Mouse (Mus musculus): ENCODE data around the gene Insrr. TPM values are rescaled to one million over a fixed set of nuclear protein-coding genes. Genes with fewer than 3 reads are reported as not detected.
A peak's percentile ranks its signal among the peaks of the same experiment; 100 is the strongest.
"Not testable (repeated sequence)": the region's sequence is repeated elsewhere in the genome, so short reads cannot be mapped to it uniquely, and the experiment has no call there.

Gene Insrr
- polyA plus RNA-seq, 1 experiment, result 0.58 TPM

DNA sequence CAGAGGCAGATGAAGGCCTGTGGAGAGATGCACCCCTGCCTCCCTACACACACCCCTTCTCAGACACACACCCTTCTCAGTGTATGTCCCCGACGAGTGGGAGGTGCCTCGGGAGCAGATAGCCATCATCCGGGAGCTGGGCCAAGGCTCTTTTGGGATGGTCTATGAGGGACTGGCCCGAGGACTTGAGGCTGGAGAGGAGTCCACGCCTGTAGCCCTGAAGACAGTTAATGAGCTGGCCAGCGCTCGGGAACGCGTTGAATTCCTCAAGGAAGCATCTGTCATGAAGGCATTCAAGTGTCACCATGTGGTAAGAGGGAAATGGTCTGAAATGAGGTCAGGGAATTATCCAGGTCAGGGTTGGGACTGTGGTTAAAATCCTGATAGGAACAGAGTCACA lies 16.1 kb downstream of the Insrr start:
- no peak for DNase-seq
- Histone ChIP-seq H3K4me1 (replicated peaks; ENCODE audit: control insufficient read depth, insufficient read depth, low read length) (no peaks in the 10 kb centered on the region; the same call in 1 of the 2 replicates), H3K36me3 (ENCODE audit: control insufficient read depth, insufficient read depth, low read length) (no peaks in the 10 kb centered on the region), H3K4me3 (ENCODE audit: control insufficient read depth, insufficient read depth, low read length) (no peak overlapping the region), H3K27ac (ENCODE audit: control insufficient read depth, insufficient read depth, low read length) (no peak overlapping the region), H3K27me3 (ENCODE audit: control insufficient read depth, insufficient read depth, low read length) (peaks cover 13% of the 10 kb centered on the region; the same call in 1 of the 2 replicates)
- no peak for TF ChIP-seq POLR2A (IDR thresholded peaks at IDR 0.05; ENCODE audit: control insufficient read depth, extremely low read depth, insufficient read depth, low read length, poor library complexity)
- TF ChIP-seq CTCF (IDR thresholded peaks at IDR 0.05; ENCODE audit: borderline replicate concordance, control insufficient read depth, extremely low read depth, insufficient read depth, low read length, poor library complexity), result no peak
- WGBS, result 79% methylated on average over 10 of the region's 10 CpGs

DNA sequence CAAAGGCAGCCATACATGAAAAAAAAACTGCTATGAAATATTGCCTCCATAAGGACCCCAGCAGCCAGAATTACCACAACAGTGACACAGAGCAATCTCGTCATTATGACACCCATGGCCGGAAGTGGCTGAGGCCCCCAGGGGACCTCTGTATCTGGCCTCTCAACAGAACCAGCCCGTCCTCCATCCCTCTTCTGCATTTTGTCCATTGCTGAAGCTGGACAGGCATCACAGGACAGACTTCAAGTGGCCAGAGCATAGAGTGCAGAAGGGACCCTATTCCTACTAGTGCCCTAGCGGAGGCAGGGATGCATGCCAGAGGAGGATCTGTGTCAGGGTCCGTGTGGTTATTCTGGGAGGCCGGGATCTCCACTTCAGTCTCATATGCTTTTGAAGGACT lies 19.4 kb downstream of the Insrr start:
- Histone ChIP-seq H3K27me3 (ENCODE audit: control insufficient read depth, insufficient read depth, low read length) (no peaks in the 10 kb centered on the region; the same call in 1 of the 2 replicates), H3K4me1 (replicated peaks; ENCODE audit: control insufficient read depth, insufficient read depth, low read length) (no peaks in the 10 kb centered on the region; the same call in 1 of the 2 replicates), H3K27ac (ENCODE audit: control insufficient read depth, insufficient read depth, low read length) (no peak overlapping the region), H3K36me3 (ENCODE audit: control insufficient read depth, insufficient read depth, low read length) (no peaks in the 10 kb centered on the region), H3K4me3 (ENCODE audit: control insufficient read depth, insufficient read depth, low read length) (no peak overlapping the region)
- no peak for TF ChIP-seq CTCF (IDR thresholded peaks at IDR 0.05; ENCODE audit: borderline replicate concordance, control insufficient read depth, extremely low read depth, insufficient read depth, low read length, poor library complexity)
- no peak for TF ChIP-seq POLR2A (IDR thresholded peaks at IDR 0.05; ENCODE audit: control insufficient read depth, extremely low read depth, insufficient read depth, low read length, poor library complexity)
- 76% methylated on average over 6 of the region's 6 CpGs for WGBS
- no peak for DNase-seq

DNA sequence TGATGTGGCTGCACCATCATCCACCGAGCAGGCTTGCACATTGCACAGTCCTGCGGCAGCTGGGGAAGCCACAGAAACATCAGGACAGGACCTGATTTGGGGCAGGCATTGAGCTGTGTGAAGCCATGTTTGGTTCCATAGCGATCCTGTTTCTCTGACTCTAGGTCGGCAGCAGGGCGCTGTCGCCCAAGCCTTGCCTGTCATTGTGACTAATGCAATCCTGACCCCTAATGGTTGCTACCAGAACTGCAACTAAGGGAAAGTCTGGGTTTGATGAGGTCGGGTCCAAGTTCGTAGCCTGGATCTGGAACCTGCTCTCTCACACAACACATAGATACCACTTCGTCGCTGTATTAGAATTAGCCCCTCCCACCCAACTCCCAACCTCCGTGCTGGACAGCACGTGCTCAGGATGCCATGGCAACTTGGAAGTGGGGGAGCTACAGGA lies 19.9 kb downstream of the Insrr start:
- no peak overlapping the region for H3K27ac ChIP-seq (ENCODE audit: control insufficient read depth, insufficient read depth, low read length)

DNA sequence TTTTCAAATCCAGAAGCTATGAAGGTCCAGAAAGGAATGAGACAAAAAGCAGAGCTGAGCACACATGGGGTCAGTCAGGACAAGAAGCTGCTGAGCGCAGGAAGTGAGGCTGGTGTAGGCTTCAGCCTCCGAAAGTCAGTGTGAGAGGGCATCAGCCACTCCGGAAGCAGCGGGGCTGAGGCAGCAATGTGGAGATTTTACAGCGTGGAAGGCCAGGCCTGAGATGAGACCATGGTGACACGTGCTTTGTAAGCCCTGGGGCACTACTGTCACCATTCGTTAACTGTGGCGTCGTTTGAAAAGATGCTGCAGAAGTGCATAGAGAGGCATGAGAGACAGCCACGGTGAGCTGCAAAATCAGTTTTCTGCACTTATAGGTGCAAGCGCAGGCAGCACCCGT lies 21.5 kb downstream of the Insrr start:
- Histone ChIP-seq H3K4me1 (replicated peaks; ENCODE audit: control insufficient read depth, insufficient read depth, low read length) (no peaks in the 10 kb centered on the region; the same call in 1 of the 2 replicates), H3K27ac (ENCODE audit: control insufficient read depth, insufficient read depth, low read length) (no peak overlapping the region), H3K27me3 (ENCODE audit: control insufficient read depth, insufficient read depth, low read length) (no peaks in the 10 kb centered on the region; the same call in 1 of the 2 replicates), H3K4me3 (ENCODE audit: control insufficient read depth, insufficient read depth, low read length) (no peak overlapping the region), H3K36me3 (ENCODE audit: control insufficient read depth, insufficient read depth, low read length) (no peaks in the 10 kb centered on the region)
- no peak for DNase-seq
- TF ChIP-seq POLR2A (IDR thresholded peaks at IDR 0.05; ENCODE audit: control insufficient read depth, extremely low read depth, insufficient read depth, low read length, poor library complexity) (no peak), CTCF (IDR thresholded peaks at IDR 0.05; ENCODE audit: borderline replicate concordance, control insufficient read depth, extremely low read depth, insufficient read depth, low read length, poor library complexity) (no peak)
- 87% methylated on average over 12 of the region's 12 CpGs for WGBS

More for the DNA sequence above, 19.9 kb downstream of the Insrr start:
- Histone ChIP-seq H3K4me1 (replicated peaks; ENCODE audit: control insufficient read depth, insufficient read depth, low read length) (no peaks in the 10 kb centered on the region; the same call in 1 of the 2 replicates), H3K27me3 (ENCODE audit: control insufficient read depth, insufficient read depth, low read length) (no peaks in the 10 kb centered on the region; the same call in 1 of the 2 replicates), H3K4me3 (ENCODE audit: control insufficient read depth, insufficient read depth, low read length) (no peak overlapping the region), H3K36me3 (ENCODE audit: control insufficient read depth, insufficient read depth, low read length) (no peaks in the 10 kb centered on the region)
- DNase-seq, result peak; percentile 75
- peak; percentile 67; the same call in 1 of the 2 replicates for TF ChIP-seq CTCF (IDR thresholded peaks at IDR 0.05; ENCODE audit: borderline replicate concordance, control insufficient read depth, extremely low read depth, insufficient read depth, low read length, poor library complexity)
- TF ChIP-seq POLR2A (IDR thresholded peaks at IDR 0.05; ENCODE audit: control insufficient read depth, extremely low read depth, insufficient read depth, low read length, poor library complexity), result no peak
- WGBS, result 3% methylated on average over 12 of the region's 12 CpGs

DNA sequence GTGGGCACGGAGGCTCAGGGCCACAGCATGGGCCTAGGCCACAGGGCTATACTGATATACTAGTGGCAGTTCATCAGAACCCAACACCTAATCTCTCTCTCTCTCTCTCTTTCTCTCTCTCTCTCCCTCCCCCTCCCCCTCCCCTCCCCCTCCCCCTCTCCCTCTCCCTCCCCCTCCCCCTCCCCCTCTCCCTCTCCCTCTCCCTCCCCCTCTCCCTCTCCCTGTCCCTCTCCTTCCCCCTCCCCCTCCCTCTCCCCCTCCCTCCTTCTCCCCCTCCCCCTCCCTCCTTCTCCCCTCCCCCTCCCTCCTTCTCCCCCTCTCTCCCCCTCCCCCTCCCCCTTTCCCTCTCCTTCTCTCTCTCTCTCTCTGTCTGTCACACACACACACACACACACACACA lies 27.5 kb downstream of the Insrr start, which contains the start of gene Pear1:
Gene Pear1, minus strand, starts transcription at position 101 of the 400 bp plus-strand sequence.
- H3K4me3 ChIP-seq (ENCODE audit: control insufficient read depth, insufficient read depth, low read length); H3K27me3 ChIP-seq (ENCODE audit: control insufficient read depth, insufficient read depth, low read length); H3K36me3 ChIP-seq (ENCODE audit: control insufficient read depth, insufficient read depth, low read length); DNase-seq; H3K4me1 ChIP-seq (replicated peaks; ENCODE audit: control insufficient read depth, insufficient read depth, low read length); H3K27ac ChIP-seq (ENCODE audit: control insufficient read depth, insufficient read depth, low read length): not testable (repeated sequence)
- WGBS, result 100% methylated on average over 1 of the region's 1 CpGs

DNA sequence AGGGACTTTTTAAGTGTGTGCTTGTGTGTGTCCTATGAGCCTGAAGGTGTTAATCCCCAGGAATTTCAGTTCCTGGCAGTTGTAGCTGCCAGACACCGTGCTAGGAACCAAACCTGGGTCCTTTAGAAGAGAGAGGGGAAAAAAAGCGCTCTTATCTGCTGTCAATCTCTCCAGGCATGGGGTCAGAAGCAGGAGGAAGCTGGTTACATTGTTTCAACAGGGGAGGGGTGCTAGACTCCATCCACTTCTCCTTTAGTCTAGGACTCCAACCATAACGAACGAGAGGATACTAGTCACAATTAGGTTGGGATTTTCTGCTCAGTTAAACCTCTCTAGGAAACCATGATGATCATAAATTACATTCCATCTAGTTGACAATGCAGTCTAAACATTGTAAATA lies 31.7 kb downstream of the Insrr start:
- Histone ChIP-seq H3K27ac (ENCODE audit: control insufficient read depth, insufficient read depth, low read length) (no peak overlapping the region), H3K4me3 (ENCODE audit: control insufficient read depth, insufficient read depth, low read length) (no peak overlapping the region), H3K27me3 (ENCODE audit: control insufficient read depth, insufficient read depth, low read length) (no peaks in the 10 kb centered on the region; the same call in 1 of the 2 replicates), H3K36me3 (ENCODE audit: control insufficient read depth, insufficient read depth, low read length) (no peaks in the 10 kb centered on the region), H3K4me1 (replicated peaks; ENCODE audit: control insufficient read depth, insufficient read depth, low read length) (no peaks in the 10 kb centered on the region; the same call in 1 of the 2 replicates)
- no peak for DNase-seq
- WGBS, result 13% methylated on average over 4 of the region's 4 CpGs
- no peak for TF ChIP-seq POLR2A (IDR thresholded peaks at IDR 0.05; ENCODE audit: control insufficient read depth, extremely low read depth, insufficient read depth, low read length, poor library complexity)

DNA sequence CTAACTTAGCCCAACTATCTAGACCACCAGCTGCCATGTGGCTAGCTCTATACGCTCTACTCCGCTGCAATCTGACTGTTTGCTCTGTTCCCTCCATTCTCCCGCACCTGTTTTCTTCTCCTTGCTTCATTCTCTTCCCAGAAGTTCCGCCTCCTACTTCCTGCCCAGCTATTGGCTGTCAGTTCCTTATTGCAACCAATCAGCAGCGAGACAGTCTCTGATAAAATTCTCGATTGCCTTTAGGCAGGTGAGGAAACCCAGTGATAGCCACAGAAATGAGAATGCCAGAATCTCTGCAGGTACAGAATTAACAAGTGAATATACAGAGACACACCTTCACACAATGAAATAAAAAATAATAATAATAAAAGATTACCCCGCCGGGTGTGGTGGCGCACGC lies 32.3 kb downstream of the Insrr start:
- no peaks in the 10 kb centered on the region; the same call in 1 of the 2 replicates for H3K4me1 ChIP-seq (replicated peaks; ENCODE audit: control insufficient read depth, insufficient read depth, low read length)
- no peak for DNase-seq
- WGBS, result 53% methylated on average over 10 of the region's 10 CpGs
- H3K4me3 ChIP-seq (ENCODE audit: control insufficient read depth, insufficient read depth, low read length), result no peak overlapping the region
- no peaks in the 10 kb centered on the region for H3K36me3 ChIP-seq (ENCODE audit: control insufficient read depth, insufficient read depth, low read length)
- TF ChIP-seq POLR2A (IDR thresholded peaks at IDR 0.05; ENCODE audit: control insufficient read depth, extremely low read depth, insufficient read depth, low read length, poor library complexity), result no peak
- no peak for TF ChIP-seq CTCF (IDR thresholded peaks at IDR 0.05; ENCODE audit: borderline replicate concordance, control insufficient read depth, extremely low read depth, insufficient read depth, low read length, poor library complexity)
- no peaks in the 10 kb centered on the region; the same call in 1 of the 2 replicates for H3K27me3 ChIP-seq (ENCODE audit: control insufficient read depth, insufficient read depth, low read length)
- no peak overlapping the region for H3K27ac ChIP-seq (ENCODE audit: control insufficient read depth, insufficient read depth, low read length)
